Mouse (Mus musculus) liver, adult 10 weeks (tissue): ENCODE results near the gene Nags. TPM values are rescaled to one million over a fixed set of nuclear protein-coding genes. Genes with fewer than 3 reads are reported as not detected.

Experiments
- polyA plus RNA-seq: library from polyadenylated mRNA; stranded (reverse); fragments of 350-450 nt; fragmentation: Illumina TruSeq; extraction: RNeasy Lipid Tissue Mini Kit (QIAGEN cat#74804); gene quantifications from one replicate; pipeline ENCODE4 v1.2.3, GENCODE M21; 2014; ENCODE audit warnings: low read depth, low replicate concordance

Nags gene
- polyA plus RNA-seq = 3.0 TPM

DNA sequence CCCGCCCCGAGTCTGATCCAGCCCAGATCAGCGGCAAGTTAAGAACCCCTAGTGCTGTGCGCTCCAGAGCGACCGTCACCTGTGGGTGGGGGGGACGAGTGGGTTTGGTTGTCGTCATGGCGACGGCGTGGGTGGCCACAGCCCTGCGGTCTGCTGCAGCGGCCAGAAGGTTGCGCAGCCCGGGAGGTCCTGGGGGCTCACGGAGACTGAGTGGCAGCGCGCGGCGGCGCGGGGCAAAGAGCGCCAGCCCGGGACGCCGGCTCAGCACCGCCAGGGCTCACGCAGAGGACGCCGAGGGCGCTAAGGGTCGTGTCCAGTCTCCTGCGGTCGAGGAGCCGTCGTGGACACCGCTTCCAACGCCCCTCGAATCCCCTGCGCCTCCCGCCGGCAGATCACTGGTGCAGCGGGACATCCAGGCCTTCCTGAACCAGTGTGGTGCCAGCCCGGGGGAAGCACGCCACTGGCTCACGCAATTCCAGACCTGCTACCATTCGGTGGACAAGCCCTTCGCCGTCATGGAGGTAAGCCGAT lies at the start of gene Nags:
Nags (plus strand) TSS at position 43 of the 531 bp plus-strand sequence.

DNA sequence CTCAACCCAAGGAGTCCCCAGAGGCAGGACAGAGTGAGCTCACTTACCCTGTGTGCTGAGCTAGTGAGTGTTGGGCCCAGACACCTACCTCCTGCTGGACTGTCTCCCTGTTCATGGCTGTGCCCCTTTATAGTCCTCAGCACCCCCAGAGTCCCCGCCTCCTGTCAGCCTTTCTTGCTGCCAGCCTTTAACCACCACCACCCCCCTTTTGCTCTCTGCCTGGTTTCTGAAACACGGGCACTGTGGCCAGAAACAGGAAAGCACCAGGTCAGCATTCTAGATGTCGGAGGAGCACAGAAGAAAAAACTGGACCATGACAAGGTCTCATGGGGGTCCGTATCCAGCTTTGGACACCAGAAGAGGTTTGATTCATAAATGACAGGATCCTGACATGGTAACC lies 44.1 kb upstream of the Nags start, which contains the start of gene Ppy:
Ppy (minus strand) TSS at position 101 of the 400 bp plus-strand sequence.

DNA sequence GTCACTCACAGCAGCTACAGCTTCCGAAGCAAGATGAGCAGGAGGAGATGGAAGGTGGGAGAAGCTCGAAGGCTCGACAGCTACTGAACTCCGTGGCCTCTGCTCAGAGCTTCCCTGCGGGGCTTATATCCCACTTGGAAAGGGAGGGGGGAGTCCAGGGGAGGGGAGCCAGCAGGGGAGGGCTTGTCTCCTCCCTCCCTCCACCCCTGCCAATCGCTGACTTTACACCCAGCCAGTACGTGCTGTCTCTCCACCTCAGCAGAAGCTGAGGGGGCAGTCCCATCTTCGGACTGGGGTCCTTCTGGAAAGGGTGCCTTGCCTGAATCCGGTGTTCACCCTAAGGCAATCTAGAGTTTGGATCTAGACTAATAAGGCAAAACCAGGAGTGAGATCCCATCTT lies 37.6 kb upstream of the Nags start, which contains the start of gene Pyy:
Pyy (minus strand) TSS at position 101 of the 400 bp plus-strand sequence.

DNA sequence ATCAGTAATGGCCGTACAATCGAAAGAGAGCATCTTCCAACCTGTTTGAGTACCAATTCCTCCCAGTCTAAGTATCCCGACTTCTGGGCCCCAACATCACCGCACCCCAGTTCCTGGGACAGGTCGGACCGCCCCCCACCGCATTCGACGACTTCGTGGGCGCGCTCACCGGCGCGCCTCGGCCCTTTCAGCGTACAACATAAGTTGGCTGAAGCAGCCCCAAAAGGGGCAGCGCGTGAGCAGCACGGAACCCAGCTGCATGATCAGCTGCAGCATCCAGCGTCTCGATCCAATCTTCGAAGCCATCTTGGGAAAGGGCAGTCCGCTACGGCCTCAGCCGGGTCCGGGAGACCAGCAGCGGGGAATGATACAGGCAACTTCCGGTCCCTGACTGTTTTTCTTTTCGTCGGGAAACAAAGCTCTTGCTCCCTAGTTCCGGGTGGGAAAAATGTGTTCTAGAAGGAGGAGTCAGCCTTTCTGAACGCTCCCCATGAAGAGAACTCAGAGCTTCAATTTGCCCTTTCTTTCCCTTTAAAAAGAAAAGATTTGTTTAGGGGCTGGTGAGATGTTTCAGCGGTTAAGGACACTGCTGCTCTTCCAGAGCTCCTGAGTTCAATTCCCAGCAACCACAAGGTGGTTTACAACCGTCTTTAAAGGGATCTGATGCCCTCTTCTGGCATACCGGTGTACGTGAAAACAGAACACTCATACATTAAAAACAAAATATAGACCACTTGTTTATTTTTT lies 10.9 kb downstream of the Nags start, which contains the start of gene Tmem101:
Tmem101 (minus strand) TSS at position 366 of the 747 bp plus-strand sequence.

DNA sequence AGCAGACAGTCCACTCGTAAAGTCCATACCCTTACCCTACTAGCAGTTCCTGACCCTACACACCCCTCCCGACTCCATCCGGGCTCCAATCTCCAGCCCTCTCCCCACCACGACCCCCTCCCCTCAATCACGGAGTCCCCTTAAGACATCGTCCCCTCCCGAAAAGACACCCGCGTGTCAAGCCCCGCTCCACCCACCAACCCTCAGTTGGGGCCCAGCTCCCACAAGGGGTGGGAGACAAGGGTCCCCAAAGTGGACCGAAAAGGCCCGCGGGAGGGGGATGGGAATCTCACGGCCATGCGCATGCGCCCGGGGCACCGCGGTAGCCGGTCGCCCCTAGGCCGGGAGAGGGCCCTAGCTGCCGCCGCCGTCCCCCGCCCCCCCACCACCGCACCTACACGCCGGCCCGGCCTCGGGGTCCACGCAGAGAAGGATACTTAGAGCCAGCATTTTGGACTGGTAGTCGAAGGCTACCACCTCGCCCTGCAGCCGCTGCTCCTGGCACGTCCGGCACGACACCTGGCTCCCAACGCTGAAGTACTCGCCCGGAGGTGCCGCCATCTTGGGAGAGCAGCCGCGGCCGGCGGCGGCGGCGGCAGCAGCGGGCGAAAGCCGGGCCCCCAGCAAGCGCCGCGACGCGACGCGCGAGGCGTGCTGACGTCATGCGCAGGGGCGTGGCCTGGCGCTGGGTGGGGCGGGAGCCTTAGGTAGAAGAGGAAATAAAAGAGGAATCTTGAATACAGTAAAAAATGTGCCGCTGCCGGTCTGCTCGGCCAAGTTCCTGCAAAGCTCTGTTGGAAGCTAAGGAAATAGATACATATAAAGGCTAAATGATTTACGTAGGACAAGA lies 39.6 kb downstream of the Nags start, which contains the start of gene Lsm12:
Lsm12 (minus strand) TSS at position 651 of the 850 bp plus-strand sequence.

DNA sequence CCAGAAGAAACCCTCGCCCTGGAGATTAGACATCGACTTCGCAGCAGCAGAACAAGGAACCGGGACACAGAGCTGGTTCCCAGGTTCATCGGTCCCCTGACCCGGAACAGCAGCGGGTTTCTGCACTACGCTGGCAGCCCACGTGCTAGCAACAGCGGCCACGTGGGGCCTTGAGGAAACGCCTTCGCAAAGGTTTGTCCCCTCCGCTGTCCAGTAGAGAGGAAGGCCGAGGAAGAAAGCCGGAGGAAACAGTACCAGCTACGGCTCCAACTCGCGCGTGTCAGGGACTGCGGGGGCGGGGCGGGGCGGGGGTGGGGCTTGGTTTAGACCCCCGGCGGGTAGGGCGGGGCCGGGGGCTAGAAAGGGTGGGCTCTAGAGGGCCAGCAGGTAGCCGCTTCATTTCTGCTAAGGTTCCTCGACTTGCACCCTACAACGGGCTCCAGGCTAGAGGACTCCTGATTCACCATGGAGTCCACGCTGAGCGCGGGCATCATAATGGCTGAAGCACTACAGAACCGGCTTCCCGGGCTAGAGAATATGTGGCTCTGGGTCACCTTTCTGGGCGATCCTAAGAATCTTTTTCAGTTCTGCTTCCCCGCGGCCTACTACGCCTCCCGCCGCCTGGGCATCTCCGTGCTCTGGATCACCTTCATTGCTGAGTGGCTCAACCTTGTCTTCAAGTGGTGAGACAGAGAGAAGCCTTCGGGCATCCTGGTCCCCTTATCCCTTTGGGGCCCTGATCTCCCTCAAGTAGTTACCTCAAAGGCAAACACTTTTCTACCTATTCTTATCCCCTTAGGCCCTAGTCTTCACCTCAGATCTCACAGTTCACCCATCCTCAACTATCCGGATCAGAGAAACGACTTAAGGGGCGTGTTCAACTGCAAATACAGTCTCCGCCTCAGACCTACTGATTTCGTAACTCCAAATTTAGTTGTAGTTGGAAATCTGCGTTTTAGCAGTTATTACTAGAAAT lies 44.4 kb downstream of the Nags start, which contains the start of gene G6pc3:
G6pc3 (plus strand) TSS at position 160 of the 976 bp plus-strand sequence.

Other genes with a start within 250 kb of the Nags start
- gene Sost, start 178.5 kb upstream of the Nags start, polyA plus RNA-seq = not detected
- gene Cfap97d1, start 161.2 kb upstream of the Nags start, polyA plus RNA-seq = not detected
- 14.0 TPM for gene Dusp3, start 158.5 kb upstream of the Nags start, polyA plus RNA-seq
- not detected for gene Mpp3, start 117.1 kb upstream of the Nags start, polyA plus RNA-seq
- gene Cd300lg, start 104.0 kb upstream of the Nags start, polyA plus RNA-seq = 8.8 TPM
- gene Mpp2, start 57.0 kb upstream of the Nags start, polyA plus RNA-seq = not detected
- not detected for gene Ppy, start 44.2 kb upstream of the Nags start, polyA plus RNA-seq
- gene Pyy, start 37.7 kb upstream of the Nags start, polyA plus RNA-seq = not detected
- gene Tmem101, start 10.9 kb downstream of the Nags start, polyA plus RNA-seq = 1.9 TPM
- 28.2 TPM for gene Lsm12, start 39.8 kb downstream of the Nags start, polyA plus RNA-seq
- not detected for gene G6pc3, start 44.1 kb downstream of the Nags start, polyA plus RNA-seq
- 3.7 TPM for gene Hdac5, start 84.7 kb downstream of the Nags start, polyA plus RNA-seq
- gene BC030867, start 103.4 kb downstream of the Nags start, polyA plus RNA-seq = not detected
- gene Asb16, start 123.2 kb downstream of the Nags start, polyA plus RNA-seq = not detected
- gene Tmub2, start 139.4 kb downstream of the Nags start, polyA plus RNA-seq = 3.8 TPM
- 3.3 TPM for gene Atxn7l3, start 151.1 kb downstream of the Nags start, polyA plus RNA-seq
- gene Ubtf, start 174.2 kb downstream of the Nags start, polyA plus RNA-seq = 12.1 TPM
- gene Slc4a1, start 220.7 kb downstream of the Nags start, polyA plus RNA-seq = not detected
- not detected for gene Rundc3a, start 247.9 kb downstream of the Nags start, polyA plus RNA-seq